In genomic region chr7:19603849-19604605, GRCm38 (mm10) we compare ENCODE assay signal across 8 mouse cellular contexts. TPM values are rescaled to one million over a fixed set of nuclear protein-coding genes. Genes with fewer than 3 reads are reported as not detected.
DNase-seq lines count a peak whose midpoint lies in the region; ATAC-seq and TF ChIP-seq lines count a peak whose summit lies in the region.

Clasrp (minus strand) TSS chr7:19604486.

- TF ChIP-seq CTCF in Patski (IDR thresholded peaks at IDR 0.05): no peak

- CTCF ChIA-PET in Patski (lab: Charles Lee): interaction anchor here (1.0 to 1.4 kb wide), 2 partner anchors 14 to 15 kb away, joined by 4 to 5 read pairs; no protein-coding TSS in a partner anchor

- in situ Hi-C loops in Patski (cut with MboI; ENCODE audit: low pct_unique_long_range_greater_than_20kb): no loop called here

- POLR2A ChIA-PET in Patski (lab: Charles Lee): interaction anchor here (0.7 kb wide), 1 partner anchor 9 kb away, joined by 3 read pairs; no protein-coding TSS in a partner anchor

- peak within 1 kb of the TSS; percentile 94 for H3K9ac ChIP-seq in hindbrain, embryonic 14.5 days

- WGBS in hindbrain, embryonic 14.5 days: 1% methylated on average over 50 of the region's 57 CpGs

- H3K4me3 ChIP-seq in hindbrain, embryonic 14.5 days (replicated peaks; ENCODE audit: low read length): peak within 1 kb of the TSS; percentile 79

- H3K9me3 ChIP-seq in hindbrain, embryonic 14.5 days (ENCODE audit: control insufficient read depth, low read length): no peaks in the 10 kb centered on the region

- H3K27ac ChIP-seq in hindbrain, embryonic 14.5 days: peak within 1 kb of the TSS; percentile 20; the same call in 1 of the 2 replicates

- peaks cover 30% of the 10 kb centered on the region for H3K36me3 ChIP-seq in hindbrain, embryonic 14.5 days (replicated peaks; ENCODE audit: control insufficient read depth, insufficient read depth)

- ATAC-seq in Patski: peak; percentile 89
- peak; percentile 88 for ATAC-seq in hindbrain, embryonic 14.5 days (ENCODE audit: low FRiP score)

- H3K27me3 ChIP-seq in Patski: no peaks in the 10 kb centered on the region
- no peaks in the 10 kb centered on the region for H3K27me3 ChIP-seq in hindbrain, embryonic 14.5 days (ENCODE audit: control insufficient read depth, insufficient read depth, low read length)

- DNase-seq in Patski (ENCODE audit: low read depth, low spot score): peak; percentile 61
- peak; percentile 96 for DNase-seq in cerebellum, postnatal 14 days
- DNase-seq in frontal cortex, postnatal 25 days (ENCODE audit: low spot score in 2 of 2): peak; percentile 80 to 90
- peak; percentile 93 for DNase-seq in hindbrain, embryonic 14.5 days (ENCODE audit: low spot score)
- peak; percentile 95 for DNase-seq in layer of hippocampus, postnatal 36 days
- DNase-seq in lung, postnatal 36 days: peak; percentile 98
- peak; percentile 96 for DNase-seq in retina, postnatal 1 day
- DNase-seq in urinary bladder, adult 18-20 months (ENCODE audit: low spot score in 2 of 2): peak; percentile 95

- H3K4me1 ChIP-seq in hindbrain, embryonic 14.5 days (replicated peaks; ENCODE audit: control insufficient read depth, insufficient read depth, low read length): peaks cover 27% of the 10 kb centered on the region

- H3K4me2 ChIP-seq in hindbrain, embryonic 14.5 days (replicated peaks): peak within 1 kb of the TSS; percentile 70

RNA-seq across cellular contexts. Expression of gene Clasrp, which starts in this region (rescaled TPM):
- polyA plus RNA-seq in Patski (2021): 50.7 TPM
- 41.6 and 47.6 TPM in 2 replicates for polyA plus RNA-seq in hindbrain, embryonic 14.5 days (2014; fragmentation: Nextera tagmentation; extraction: Ambion mirVana)
- total RNA-seq in layer of hippocampus, postnatal 36 days (2021): 100 to 1,000 TPM in 1 of 2 experiments, 10 to 100 TPM in 1; 90.1 to 103 TPM

Comparison
In these comparisons a context has a peak if more than half of its experiments do, and no peak if none do; other contexts are left out.
1. Peak in every context shown above with its lines: DNase-seq, ATAC-seq, H3K4me3 ChIP-seq and H3K27ac ChIP-seq.